Mouse (Mus musculus): ENCODE measurements around the gene Tbc1d10c.

GRCm38 (mm10) chr19:4152445-4153231, 38.4 kb downstream of the Tbc1d10c start:
- TF ChIP-seq CTCF (IDR thresholded peaks at IDR 0.05; ENCODE audit: insufficient read depth, low read length) (no peak), POLR2A (IDR thresholded peaks at IDR 0.05; ENCODE audit: borderline replicate concordance, extremely low read depth, low read depth, low read length) (no peak)

All from lung, adult 2 months (tissue).